Mouse (Mus musculus) brain, embryonic 14.5 days (tissue): ENCODE measurements around the gene Gm11444.

Experiments used
- CTCF ChIP-seq: fragments of 200-500 bp; IDR thresholded peaks from 2 replicates; pipeline ENCODE4 v1.5.1; 2012; ENCODE audit warnings: inconsistent platforms, mild to moderate bottlenecking, moderate library complexity, borderline replicate concordance; ENCODE audit not compliant: insufficient read depth, insufficient read length; ENCODE audit errors: extremely low read depth
- POLR2A ChIP-seq: fragments of 200-500 bp; IDR thresholded peaks from 2 replicates; pipeline ENCODE4 v1.6.1; 2012; ENCODE audit warnings: mild to moderate bottlenecking, inconsistent platforms, borderline replicate concordance; ENCODE audit not compliant: poor library complexity, insufficient read depth, insufficient read length, severe bottlenecking; ENCODE audit errors: extremely low read depth

DNA sequence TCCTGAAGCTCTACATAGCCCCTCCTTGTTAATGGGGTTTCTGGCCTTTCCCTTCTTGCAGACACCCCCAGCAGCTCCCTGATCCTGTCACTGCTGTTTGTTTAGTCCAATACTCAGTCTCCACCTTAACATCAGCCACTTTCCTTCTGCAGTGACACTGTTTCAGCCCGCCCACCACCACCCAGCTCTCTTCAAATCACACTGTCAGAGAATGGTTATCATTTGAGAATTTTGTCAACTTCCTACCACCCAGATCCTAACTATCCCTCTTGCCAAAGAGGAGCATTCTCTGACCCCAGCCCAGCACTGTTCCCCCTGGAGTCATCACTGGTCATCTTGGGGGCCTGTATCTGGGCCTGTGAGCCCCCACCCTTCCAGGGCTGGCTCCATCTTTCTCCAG lies 44.4 kb downstream of the Gm11444 start:
- no peak for TF ChIP-seq CTCF
- TF ChIP-seq POLR2A, result no peak
